Mouse (Mus musculus): Measurements from ENCODE around the gene Trpv6.

Trpv6 gene

GRCm38 (mm10) chr6:41621241-41621990 lies 14.8 kb downstream of the Trpv6 start:
- no peak for DNase-seq

DNA sequence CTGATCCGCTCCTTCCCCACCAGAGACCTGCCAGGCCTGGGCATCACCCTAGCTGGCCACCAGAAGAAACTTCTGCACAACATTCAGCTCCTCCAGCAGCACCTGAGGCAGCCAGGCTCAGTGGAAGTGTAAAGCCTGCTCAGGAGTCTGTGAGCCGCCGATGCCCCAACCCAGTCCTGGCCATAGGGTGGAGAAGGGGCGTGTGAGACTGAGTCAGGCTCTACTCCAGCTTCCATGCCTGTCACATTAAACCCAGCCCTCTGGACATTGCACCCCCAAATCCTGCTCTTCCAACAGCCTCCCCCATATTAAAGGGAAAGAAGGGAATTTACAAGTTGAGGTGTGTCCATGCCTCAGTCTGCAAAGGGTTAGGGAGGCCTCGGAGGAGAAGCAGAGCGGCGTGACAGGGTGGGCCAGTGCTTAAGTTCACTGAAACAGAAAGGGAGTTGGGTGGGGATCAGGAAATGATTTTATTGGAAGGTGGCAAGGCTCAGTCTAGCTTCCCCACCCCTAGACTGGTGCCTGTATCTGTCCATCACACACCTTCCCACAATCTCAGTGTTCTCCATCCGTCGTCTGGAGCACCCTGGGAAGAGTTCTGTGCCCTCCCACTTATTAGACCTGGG lies 15.9 kb downstream of the Trpv6 start:
- DNase-seq, result no peak

DNA sequence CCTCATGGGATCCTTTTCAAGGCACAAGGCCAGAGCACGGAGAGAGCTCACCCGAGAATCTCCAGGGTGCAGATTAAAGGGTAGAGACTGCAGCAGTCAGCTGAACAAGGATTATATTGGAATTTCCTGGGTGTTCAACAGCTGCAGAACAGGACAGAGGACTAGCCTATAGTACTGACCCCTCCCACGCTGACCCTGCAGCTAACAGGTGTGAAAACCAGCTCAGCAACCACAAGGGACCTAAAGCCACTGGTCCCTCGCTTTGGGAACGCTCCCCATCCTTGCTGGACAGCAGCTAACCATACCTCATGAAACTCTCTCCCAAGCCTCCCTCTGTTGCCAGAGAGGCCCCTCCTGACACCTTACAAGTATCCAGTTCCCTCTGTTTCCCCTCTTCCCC lies 28.6 kb downstream of the Trpv6 start:
- no peak for DNase-seq

DNA sequence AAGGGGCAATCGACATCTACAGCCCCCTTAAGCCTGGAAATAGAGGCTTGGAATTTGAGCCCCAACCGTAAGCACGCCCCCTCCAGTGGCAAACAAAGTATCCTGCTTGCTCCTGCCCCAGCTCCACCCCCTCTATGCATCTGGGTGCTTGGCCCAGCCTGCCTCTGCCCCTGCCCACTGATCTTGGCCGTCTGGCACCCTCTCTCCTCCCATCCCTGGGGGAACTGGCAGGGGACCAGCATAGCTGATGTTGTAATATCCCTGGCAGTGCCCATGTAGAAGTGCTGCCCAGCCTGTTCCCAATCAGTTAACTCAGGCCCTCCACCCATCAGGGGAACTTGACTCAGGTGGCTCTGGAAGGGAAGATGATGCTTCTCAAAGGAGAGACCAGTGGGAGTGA lies 30.0 kb downstream of the Trpv6 start:
- no peak for DNase-seq

DNA sequence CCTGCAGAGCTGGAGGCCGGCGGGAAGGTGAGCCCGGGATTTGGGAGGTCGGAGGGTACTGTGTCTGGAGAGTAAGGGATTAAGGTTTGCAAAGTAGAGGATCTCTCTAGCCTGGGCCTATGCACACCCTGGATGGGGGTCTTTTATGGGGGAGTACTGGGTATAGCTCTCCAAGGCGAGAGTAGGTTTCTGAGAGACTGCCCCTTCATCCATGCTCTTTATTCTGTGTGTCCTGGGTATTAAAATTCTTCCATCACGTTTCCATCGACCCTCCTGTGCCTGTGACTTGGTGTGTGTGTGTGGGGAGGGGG lies 30.5 kb downstream of the Trpv6 start:
- no peak for DNase-seq

GRCm38 (mm10) chr6:41605061-41605793 lies 31.0 kb downstream of the Trpv6 start, which contains the start of gene Ephb6:
Gene Ephb6 (plus strand): TSS chr6:41605482.
- peak in 1 of 2 experiments; percentile 14 for DNase-seq

- no peak for DNase-seq
These were observed 31.7 kb downstream of the Trpv6 start for GRCm38 (mm10) chr6:41604401-41605050.

- no peak for DNase-seq
These were observed 54.0 kb downstream of the Trpv6 start for GRCm38 (mm10) chr6:41582189-41582588.

GRCm38 (mm10) chr6:41581295-41581694 lies 54.9 kb downstream of the Trpv6 start:
- DNase-seq, result no peak

- DNase-seq, result no peak
These were observed 58.9 kb downstream of the Trpv6 start for GRCm38 (mm10) chr6:41577297-41577696.

- DNase-seq, result no peak
These were observed 59.6 kb downstream of the Trpv6 start for GRCm38 (mm10) chr6:41576526-41577097.
